Mouse (Mus musculus) adipocyte (in vitro differentiated cells): ENCODE data around the gene Zbtb9.

ENCODE experiments used
- DNase-seq: peaks from one replicate; pipeline ENCODE4 v3.0.0-alpha.2; 2016; ENCODE audit warnings: low spot score

Gene Zbtb9

DNA sequence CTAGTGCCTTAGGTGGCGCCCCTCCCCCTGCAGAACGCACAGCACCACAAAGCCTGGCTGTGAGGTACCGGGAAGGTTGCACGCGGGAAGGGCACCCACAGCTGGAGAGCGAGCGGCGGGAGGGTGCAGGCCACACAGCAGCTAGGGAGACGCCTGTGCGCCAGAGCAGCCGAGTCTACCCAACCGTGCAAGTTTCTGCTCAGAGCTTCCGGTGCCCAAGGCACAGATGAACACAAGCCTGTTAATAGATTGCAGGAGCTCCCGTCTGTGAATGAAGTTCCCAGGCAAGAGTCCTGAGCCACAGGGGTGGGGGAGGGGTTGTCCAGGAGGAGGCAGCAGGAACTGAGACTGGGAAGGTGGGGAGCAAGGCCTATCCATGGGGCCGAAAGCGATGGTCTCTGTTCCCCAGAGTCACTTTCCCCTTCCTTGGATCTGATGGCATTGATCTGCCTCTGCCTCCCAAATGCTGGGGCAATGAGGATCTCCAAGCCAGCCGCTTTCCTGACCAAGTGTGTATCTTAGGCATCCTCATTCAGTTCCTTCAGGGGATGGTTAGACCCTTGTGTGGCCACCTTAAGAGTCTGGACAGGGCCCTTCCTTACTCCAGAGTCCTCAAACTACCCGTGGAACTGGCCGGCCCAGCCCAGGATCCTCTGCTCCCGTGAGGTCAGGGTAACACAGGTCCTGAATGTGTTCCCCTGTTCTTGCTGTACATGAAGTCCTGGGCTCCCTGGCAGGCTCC is 67.5 kb downstream of the Zbtb9 start:
- no peak for DNase-seq

DNA sequence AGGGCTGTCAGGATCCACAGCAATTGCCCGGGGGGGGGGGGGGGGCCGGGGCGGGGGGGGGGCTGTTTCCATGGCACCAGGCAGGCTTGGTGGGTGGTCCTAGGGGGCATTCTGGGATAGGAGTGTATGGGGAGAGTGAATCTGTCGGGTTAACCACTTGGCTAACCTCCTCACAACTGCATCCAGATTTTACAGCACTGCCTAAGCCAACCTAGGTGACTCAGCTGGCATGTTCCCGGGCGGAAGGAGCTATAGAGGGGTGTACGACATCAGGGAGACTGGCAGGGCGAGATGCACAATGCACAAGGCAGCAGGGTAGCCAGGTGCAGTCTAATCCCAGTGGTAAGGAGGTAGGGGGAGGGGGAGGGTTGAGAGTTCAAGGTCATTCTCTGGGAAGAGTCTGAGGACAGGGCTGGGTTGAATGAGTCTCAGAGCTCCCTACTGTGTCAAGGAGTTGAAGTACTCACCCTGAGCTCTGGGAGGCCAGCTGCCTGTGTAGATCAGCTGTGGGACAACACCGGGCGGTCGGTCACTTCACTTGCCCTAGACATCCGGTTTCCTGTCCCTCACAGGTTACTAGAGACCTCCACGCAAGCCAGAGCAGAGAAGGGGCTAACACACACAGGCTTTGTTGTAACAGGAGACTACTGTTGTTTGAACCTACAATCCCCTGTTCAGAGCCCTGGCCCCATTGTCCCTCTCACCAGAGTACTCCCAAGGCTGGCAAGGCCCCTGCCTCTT is 68.2 kb downstream of the Zbtb9 start:
- DNase-seq: no peak

DNA sequence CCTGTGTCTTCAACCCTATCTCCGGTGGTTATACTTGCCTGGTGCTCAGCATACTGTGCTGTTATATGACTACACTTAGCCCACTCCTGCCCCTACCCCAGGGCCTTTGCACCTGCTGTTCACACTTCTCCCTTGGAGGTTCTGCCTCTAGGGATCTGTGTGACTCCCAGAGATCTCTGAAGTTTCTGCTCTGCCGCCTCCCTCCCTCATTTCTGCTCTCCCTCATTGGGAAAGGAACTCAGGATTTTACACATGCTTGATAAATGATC is 68.8 kb downstream of the Zbtb9 start:
- no peak for DNase-seq

DNA sequence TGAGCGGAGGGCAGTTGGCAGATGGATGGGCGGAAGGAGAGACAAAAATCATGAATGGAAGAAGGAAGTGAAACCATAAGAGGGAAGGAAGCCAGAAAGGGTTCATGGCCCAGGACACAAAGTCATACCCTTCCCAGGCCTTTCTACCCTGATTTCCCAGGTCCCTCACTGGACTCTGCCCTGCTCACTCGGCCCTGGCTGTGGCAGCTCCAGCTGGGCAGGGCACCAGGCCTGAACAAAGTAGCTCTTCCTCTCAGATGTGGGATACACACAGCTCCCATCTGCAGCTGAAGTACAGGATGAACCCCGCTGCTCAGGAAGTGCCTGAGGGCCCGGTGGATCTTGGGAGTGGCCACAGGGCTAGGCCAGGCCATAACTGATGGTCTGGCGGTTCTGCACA is 69.9 kb downstream of the Zbtb9 start:
- DNase-seq: no peak

DNA sequence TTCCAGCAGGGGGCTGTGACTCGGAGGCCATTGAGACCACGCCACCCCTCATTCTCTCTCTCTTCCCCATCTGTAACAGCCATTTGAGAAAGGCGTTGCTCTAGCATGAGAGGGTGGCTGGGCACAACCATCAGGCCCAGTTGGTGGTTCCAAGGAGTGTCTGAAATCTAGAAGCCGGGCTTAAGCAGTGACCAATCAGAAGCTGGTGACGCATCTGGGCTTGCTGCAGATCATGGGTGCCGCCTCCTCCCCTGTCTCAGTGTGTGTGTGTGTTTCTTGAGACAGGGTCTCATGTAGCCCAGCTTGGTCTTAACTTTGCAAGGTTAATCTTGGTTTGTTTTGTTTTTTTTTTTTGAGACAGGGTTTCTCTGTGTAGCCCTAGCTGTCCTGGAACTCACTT is 72.2 kb downstream of the Zbtb9 start:
- DNase-seq: no peak

DNA sequence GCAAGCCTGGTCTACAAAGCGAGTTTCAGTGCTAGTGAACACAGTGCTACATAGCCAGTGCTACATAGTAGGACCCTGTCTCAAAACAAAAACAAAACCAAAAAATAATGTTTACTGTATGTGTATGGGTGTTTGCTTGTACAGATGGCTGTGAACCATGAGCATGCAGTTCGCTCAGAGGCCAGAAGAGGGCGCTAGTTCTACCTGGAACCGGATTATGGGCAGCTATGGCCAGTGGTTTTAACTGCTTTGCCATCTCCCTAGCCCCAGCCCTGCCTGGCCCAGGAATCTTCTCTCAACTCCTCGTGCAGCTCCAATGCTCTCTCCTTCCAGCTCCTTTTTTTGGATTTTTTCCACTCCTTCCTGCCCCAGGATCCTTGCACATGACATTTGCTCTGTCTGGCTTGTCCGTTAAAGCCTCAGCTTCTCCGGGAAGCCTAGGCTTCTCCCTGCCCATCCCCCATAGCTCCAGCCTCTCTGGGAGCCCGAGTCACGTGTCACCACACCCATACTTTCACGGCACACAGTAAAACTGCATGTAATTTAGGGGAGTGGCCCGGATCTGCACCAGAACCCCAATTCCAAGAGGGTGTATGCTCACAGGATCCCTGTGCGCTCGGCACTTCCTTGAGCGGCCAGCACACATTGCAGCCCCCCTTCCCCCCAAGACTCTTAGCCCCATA is 74.9 kb downstream of the Zbtb9 start:
- no peak for DNase-seq

DNA sequence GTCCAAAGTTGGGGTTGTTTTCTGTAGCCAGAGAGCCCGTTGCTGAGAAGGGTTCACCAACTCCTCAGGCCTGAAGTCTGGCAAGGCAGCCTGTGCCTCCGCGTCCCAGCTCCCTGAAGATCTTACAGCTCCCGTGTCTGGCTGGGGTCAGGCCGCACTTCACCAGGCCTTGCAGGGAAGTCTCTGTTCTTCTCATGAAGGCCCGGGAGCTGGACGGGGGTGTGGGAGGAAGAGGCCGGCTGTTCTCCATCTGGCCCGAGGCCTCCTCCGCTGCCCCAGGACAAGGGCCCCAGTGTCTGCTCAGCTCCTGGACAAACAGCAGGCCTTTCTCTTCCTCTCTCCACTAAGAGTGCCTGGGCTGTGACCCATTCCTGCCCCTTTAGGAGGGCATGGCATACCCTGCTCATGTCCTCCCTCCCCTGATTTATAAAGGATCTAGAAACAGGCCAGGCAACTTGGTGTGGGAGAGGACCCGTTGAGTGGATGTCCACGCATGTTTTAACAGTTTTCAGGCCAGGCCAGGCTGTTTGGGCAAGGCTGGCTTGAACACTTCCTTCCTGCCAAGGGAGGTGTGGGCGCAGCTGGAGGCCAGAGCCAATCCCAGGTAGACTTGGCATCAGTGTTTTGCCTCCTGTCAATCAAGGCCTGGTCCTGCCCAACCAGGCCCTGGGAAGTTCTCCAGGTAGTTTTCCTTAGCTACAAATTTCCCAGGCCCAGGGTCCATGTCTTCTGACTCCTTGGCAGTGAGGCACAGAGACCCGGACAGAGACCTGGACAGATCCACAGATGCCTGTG is 75.7 kb downstream of the Zbtb9 start:
- no peak for DNase-seq

DNA sequence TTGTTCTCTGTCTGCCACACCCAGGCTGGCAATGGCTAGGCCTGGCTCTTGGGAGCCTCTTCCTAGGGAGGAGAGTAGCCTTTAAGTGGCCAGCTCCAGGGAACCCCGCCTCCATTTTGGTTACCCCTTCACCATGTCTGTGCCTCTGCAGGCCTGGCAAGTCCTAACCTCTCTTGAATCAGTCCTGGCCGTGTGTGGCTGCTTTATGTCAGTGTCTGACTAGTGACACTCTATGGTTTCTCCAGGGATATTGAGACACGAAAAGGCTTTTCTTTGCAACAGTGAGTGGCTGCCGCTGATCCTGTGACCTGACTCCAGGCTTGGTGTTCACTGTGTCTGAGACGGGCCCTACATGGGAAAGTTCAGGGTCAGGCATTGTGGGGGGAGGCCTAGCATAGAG is 77.9 kb downstream of the Zbtb9 start:
- no peak for DNase-seq

DNA sequence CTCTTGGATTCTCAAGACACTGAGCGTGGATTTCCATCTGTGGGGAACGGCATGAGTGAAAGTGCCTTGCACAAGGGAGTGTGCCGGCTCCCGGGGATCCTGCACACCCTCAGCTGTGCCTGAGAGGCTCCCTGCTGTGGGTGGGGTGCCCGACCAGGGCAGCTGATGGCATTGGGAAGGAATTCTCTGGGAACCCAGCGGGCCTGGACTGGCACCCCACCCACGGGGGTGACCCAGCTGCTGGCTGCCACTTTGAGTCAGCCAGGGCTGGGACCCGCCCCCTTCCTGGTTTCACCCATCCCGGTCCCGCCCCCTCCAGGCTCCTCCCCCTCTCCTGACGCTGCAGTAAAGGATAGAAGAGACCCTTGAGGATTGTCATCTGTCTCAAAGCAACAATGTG is 78.5 kb downstream of the Zbtb9 start:
- DNase-seq: no peak

DNA sequence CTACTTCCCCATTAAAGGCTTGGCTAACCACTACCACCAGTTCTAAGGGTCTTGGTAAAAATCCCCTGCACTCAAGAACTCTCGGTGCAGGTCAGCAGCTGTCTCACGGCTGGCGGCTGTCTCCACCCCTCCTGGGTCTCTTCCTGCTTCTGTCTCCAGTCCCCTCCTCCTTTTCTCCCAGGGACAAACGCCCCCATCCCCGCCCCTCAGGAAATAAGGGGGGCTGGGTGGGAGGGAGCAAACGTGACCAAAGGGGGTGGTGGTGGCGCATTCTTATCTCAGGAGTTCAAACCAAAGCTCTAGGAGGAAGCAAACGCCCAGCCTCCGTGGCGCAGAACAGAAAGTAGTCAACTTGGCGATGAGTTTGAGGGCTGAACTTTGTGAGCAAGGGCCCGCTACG is 83.2 kb downstream of the Zbtb9 start:
- DNase-seq: peak; percentile 48

DNA sequence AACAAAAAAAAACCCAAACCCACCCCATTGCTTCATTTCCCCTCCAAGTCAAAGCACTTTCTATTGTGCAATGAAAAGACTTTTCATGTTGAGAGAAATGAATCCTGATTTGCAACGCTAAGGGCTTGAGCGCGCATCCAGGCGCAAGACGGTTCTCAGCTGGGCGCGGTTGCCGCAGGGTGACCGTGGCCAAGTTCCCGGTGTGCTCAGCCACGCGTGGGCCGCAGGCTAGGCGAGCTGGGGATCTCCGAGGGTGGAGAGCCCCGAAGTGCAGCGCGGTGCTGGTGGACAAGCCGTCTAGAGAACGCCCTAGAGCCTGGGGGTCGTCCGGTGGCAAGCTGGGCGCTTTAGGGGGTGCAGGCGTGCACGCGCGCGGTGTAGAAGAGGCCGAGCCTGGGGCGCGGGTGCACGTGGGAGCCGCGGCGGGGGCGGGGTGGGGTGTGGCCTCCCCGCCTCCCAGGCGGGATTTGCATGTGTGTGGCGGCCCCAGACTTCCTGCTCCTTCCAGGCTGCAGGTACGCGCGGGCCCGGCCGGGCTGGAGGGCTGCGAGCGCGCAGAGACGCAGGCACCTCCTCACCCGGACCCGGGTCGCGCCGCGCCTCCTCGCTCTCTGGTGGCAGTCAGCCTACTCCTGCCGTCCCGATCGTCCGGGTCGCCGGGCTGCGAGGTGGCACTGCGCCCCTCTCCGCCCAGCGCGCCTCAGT is 84.0 kb downstream of the Zbtb9 start, which contains the start of gene Itpr3:
TSS of gene Itpr3 (plus strand) at position 493 of the 705 bp plus-strand sequence.
- DNase-seq: peak; percentile 43

DNA sequence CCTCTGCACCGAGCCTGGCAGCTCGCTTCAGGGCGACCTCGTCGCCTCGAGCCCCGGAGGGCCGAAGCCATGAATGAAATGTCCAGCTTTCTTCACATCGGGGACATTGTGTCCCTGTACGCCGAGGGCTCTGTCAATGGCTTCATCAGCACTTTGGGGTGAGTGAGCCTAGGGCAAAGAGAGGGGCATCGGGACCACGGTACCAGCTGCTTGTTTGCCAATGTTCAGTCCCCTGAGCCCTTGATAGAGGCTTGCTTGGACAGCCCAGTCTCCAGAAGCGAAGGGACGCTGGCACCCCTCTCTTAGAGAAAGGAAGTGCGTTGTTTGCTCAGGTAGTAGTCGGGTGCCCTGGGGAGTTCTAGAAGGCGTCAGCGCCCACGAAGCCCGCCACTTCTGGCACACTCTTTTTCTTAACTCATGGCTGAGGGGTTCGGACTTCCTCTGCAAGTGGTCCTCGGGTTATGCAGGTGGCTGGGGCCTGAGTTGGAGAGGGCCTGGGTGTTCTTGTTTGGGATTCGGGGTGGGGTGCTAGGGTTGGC is 84.6 kb downstream of the Zbtb9 start:
- DNase-seq: no peak
